Mouse (Mus musculus): ENCODE measurements around the gene Etv1. TPM values are rescaled to one million over a fixed set of nuclear protein-coding genes. Genes with fewer than 3 reads are reported as not detected.

Etv1 gene
- total RNA-seq (2021) = 1 to 10 TPM; 8.2 to 9.4 TPM

DNA sequence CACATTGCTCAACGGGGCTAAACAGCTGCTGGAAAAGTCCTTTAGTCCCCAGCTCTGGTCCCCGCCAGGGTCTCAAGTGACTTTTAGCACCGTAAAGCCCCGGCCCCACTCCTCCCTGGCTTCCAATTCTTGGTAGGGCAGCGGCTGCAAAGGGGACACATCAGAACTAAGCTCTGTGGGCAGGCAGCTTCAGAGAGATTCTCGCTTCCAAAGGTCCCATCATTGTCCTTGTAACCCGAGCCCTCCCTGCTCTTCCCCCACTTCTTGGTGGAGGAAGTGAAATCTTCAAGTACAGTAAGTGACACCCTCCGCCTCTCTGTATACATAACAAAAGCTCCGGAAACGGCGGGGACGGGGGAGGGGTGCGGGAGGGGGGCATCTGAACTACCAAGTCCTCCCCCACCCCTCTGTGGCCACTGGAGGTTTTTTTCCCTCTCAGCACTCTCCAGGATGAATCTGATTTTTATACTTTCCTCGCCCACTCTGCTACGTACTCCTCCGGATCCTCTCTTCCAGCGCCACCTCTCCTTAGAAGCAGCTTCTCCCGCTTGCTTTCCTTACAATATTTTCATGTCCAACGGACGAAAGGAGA is at the start of gene Etv1:
TSS of gene Etv1 (plus strand) at position 195 of the 592 bp plus-strand sequence.
- DNase-seq = peak; percentile 32 to 69
- intact Hi-C loops (cut with DNase I) = loop anchor here (10.0 kb wide), 1 partner anchor 184 kb away; no protein-coding TSS in a partner anchor

GRCm38 (mm10) chr12:38729661-38730060 is 49.5 kb upstream of the Etv1 start:
- DNase-seq = no peak
- intact Hi-C loops (cut with DNase I) = no loop called here

GRCm38 (mm10) chr12:38730791-38731190 is 48.4 kb upstream of the Etv1 start:
- intact Hi-C loops (cut with DNase I) = no loop called here
- DNase-seq = no peak

- no peak for DNase-seq
- intact Hi-C loops (cut with DNase I) = no loop called here
Measured at GRCm38 (mm10) chr12:38759322-38759721, 19.9 kb upstream of the Etv1 start.

DNA sequence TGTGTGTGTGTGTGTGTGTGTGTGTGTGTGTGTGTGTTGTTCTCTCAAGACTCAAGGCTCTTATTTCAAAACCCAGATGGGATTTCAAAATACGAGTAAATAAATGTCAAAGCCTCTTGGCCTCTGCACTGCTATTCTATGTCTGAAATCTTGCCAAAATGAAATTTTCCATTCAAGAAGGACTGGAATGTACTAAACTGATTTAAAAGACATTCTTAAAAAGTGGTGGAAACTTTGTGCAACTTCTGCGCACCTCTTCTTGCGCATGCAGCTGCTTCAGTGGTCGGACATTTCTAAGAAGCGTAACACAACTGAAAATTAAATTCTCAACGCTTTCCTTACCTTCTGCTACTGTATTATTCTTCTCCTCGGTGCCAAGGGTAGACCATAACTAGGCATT is 1.9 kb upstream of the Etv1 start:
- no peak for DNase-seq

GRCm38 (mm10) chr12:38777957-38778298 is 1.3 kb upstream of the Etv1 start:
- intact Hi-C loops (cut with DNase I) = loop anchor here (10.0 kb wide), 1 partner anchor 183 kb away; no protein-coding TSS in a partner anchor
- DNase-seq = no peak

More for the DNA sequence above, 1.9 kb upstream of the Etv1 start:
- intact Hi-C loops (cut with DNase I) = loop anchor here (10.0 kb wide), 1 partner anchor 183 kb away; no protein-coding TSS in a partner anchor

DNA sequence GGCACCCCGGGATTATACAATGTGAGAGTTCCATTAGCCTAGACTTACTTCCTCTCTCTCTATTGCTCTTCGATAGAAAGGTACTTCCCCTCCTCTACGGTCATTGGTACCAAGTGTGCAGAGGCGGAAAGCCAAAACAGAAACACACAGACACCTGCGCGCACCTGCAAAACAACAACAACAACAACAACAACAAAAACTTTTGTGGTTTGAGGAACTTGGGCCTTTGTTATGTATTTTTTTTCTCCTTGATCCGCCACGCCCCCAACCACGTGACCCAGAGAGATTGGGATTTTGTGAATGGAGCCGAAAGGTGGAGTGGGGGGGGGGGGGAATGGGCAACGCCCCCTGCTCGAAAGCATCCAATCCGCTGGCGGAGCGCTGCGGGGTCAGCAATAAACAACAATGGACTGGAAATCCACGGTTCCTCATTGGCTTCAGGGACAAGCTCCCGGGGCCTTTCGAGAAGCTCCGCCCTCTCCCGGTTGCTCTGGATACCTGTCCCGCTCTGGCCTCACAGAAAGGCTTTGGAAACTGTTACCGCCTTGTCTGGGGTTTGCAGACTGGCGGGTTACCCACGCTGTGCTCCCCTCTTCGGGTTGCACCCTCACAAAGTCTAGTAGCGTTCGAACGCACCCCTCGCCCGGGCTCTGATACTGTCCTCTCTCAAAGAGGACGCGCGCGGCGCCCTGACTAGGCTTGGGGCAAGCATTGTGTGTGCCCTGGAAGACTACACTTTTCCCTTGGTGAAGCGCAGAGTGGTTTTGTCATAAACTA is 693 bp upstream of the Etv1 start:
- intact Hi-C loops (cut with DNase I) = loop anchor here (10.0 kb wide), 1 partner anchor 184 kb away; no protein-coding TSS in a partner anchor
- DNase-seq = peak; percentile 77 to 84

- intact Hi-C loops (cut with DNase I) = loop anchor here (2.0 to 10.0 kb wide), 2 partner anchors 149 to 1255 kb away; partner anchors contain the start of gene Arl4a
- peak; percentile 61 to 77 for DNase-seq
Measured at GRCm38 (mm10) chr12:38780006-38780954, 1.1 kb downstream of the Etv1 start.

DNA sequence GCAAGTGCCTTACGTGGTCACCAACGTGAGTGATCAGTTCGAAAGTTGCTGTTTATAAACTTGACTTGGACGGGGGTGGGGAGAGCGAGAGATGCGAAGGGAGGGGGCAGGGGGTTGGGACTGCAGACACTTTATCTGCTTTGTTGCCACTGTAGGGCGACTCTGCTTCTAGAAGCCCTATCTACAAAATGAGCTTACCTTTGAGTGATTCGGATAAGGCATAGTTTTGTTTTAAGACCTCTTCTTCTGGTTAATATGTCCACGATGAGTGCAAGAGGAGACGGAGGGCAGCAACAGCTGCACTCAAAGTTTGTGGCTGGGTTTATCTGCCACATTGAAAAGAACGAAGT is 1.8 kb downstream of the Etv1 start:
- peak in 1 of 2 experiments; percentile 45 for DNase-seq
- intact Hi-C loops (cut with DNase I) = loop anchor here (2.0 to 10.0 kb wide), 2 partner anchors 148 to 1254 kb away; partner anchors contain the start of gene Arl4a

- DNase-seq = no peak
- intact Hi-C loops (cut with DNase I) = loop anchor here (2.0 to 10.0 kb wide), 2 partner anchors 147 to 1253 kb away; partner anchors contain the start of gene Arl4a
Measured at GRCm38 (mm10) chr12:38781686-38782085, 2.5 kb downstream of the Etv1 start.

DNA sequence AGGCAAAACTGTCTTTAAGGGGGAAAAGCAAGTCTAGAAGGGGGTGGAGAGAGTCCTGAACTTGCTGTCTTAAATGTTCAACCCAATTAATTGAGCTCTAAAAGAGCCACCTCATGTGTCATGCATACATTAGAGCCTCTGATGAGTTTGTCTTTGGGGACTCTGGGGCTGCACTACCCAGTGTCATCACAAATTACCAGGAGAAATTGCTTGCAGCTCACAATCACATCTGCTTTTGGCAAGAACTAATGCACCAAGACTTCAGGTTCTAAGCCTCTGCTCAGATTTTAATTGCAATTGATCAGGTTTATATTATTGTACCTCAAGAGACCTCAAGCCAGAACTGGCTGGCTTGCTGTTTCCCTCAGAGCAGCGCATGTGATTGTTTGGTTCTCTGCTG is 4.1 kb downstream of the Etv1 start:
- peak in 1 of 2 experiments; percentile 8 for DNase-seq
- intact Hi-C loops (cut with DNase I) = loop anchor here (10.0 kb wide), 1 partner anchor 1252 kb away; the partner anchor contains the start of gene Arl4a

- no peak for DNase-seq
- intact Hi-C loops (cut with DNase I) = loop anchor here (10.0 kb wide), 1 partner anchor 1251 kb away; the partner anchor contains the start of gene Arl4a
Measured at GRCm38 (mm10) chr12:38784221-38784620, 5.0 kb downstream of the Etv1 start.

DNA sequence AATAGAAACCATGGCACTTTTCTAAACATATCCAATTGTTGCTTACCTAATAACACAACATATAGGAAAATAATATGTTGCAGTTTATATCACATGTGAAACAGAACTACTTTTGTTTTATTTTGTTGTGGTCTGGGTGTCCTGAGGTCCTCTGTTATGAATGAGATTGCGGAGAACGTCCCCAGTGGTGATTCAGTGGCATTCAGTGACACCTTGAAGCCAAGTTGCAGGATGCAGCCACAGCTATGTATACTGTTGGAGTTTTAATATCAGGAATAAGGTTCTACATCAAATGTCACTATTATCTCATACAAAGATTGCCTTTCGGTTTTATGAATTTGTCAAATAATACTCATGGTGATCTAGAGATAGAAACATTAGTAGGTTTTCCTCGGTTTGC is 7.4 kb downstream of the Etv1 start:
- no peak for DNase-seq
- intact Hi-C loops (cut with DNase I) = loop anchor here (10.0 kb wide), 1 partner anchor 1248 kb away; the partner anchor contains the start of gene Arl4a

- intact Hi-C loops (cut with DNase I) = loop anchor here (10.0 kb wide), 1 partner anchor 1247 kb away; the partner anchor contains the start of gene Arl4a
- DNase-seq = no peak
Measured at GRCm38 (mm10) chr12:38787704-38788103, 8.5 kb downstream of the Etv1 start.

- peak; percentile 48 to 55 for DNase-seq
- intact Hi-C loops (cut with DNase I) = loop anchor here (10.0 kb wide), 1 partner anchor 1246 kb away; the partner anchor contains the start of gene Arl4a
Measured at GRCm38 (mm10) chr12:38788621-38789020, 9.4 kb downstream of the Etv1 start.

- intact Hi-C loops (cut with DNase I) = loop anchor here (10.0 kb wide), 1 partner anchor 1245 kb away; the partner anchor contains the start of gene Arl4a
- DNase-seq = no peak
Measured at GRCm38 (mm10) chr12:38789789-38790355, 10.7 kb downstream of the Etv1 start.

GRCm38 (mm10) chr12:38793076-38793475 is 13.9 kb downstream of the Etv1 start:
- intact Hi-C loops (cut with DNase I) = no loop called here
- DNase-seq = peak in 1 of 2 experiments; percentile 15

GRCm38 (mm10) chr12:38793697-38794096 is 14.5 kb downstream of the Etv1 start:
- intact Hi-C loops (cut with DNase I) = no loop called here
- no peak for DNase-seq

GRCm38 (mm10) chr12:38807031-38807430 is 27.9 kb downstream of the Etv1 start:
- DNase-seq = no peak
- intact Hi-C loops (cut with DNase I) = no loop called here

DNA sequence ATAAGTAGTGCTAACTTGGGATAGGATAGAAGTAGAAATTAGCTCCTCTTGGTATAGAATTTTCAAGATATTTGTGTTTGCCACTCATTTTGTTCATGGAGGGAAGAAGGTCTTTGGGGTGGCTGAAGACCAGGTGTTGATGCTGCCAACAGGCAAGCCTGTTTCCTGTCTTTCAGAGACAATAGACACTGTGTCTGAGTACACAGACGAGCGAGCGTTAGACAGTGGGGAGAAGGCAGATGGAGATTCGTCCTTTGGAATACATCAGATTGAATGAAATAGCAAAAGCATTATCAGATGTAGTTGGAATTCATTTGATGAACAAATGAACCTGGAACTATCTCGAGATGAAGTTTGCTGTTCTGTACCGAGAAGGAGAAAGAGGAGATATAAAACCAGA is 33.2 kb downstream of the Etv1 start:
- DNase-seq = no peak
- intact Hi-C loops (cut with DNase I) = no loop called here

All from heart, postnatal 36 days (tissue).